Mouse (Mus musculus) gastrocnemius, adult 2 months (tissue): Measurements from ENCODE around the gene Selenop. TPM values are rescaled to one million over a fixed set of nuclear protein-coding genes. Genes with fewer than 3 reads are reported as not detected.

ENCODE experiments used
- DNase-seq: peaks from one replicate; pipeline ENCODE4 v3.0.0; 2022
- H3K27ac ChIP-seq: fragments of 200-600 bp; 2 replicates; pipeline ENCODE4 v1.8.1; 2022; ENCODE audit warnings: mild to moderate bottlenecking
- H3K4me3 ChIP-seq: fragments of 200-600 bp; 2 replicates; pipeline ENCODE4 v1.8.1; 2022; ENCODE audit warnings: mild to moderate bottlenecking, moderate library complexity
- CTCF ChIP-seq: fragments of 200-600 bp; IDR thresholded peaks from 2 replicates; pipeline ENCODE4 v1.8.1; 2022; ENCODE audit warnings: antibody characterized with exemption, mild to moderate bottlenecking, moderate library complexity
- intact Hi-C: fragments of 180-260 bp; cut with DNase I; formaldehyde crosslinking; loops from one replicate; pipeline ENCODE4 v1.15.1; 2025
- total RNA-seq, 2 experiments: library from RNA; stranded (reverse); gene quantifications; 2 replicates each; pipeline ENCODE4 v1.2.3; 2021

Gene Selenop
- total RNA-seq, 2 experiments from 2014 or later = 104 to 171 TPM

DNA sequence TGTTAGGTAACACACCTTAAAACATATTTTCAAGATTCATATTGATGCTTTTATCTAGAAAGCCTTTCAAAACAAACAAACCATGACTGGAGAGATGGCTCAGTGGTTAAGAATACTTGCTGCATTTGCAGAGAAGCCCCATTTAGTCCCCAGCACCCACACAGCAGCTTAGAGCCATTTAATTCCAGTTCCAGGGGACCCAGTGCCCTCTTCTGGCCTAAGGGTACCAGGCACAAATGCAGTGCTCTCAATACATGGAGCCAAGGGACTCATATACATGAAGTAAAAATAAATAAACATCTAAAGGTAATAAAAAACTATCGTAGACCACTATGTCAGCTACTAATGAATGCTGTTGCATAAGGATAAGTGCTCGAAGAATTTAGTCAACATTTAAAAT lies 9.0 kb downstream of the Selenop start:
- Histone ChIP-seq H3K27ac (no peak overlapping the region), H3K4me3 (no peak overlapping the region; the same call in 1 of the 2 replicates)
- peak; percentile 49 for TF ChIP-seq CTCF
- no peak for DNase-seq
- intact Hi-C loops = loop anchor here (5.0 kb wide), 1 partner anchor 65 kb away; no protein-coding TSS in a partner anchor

DNA sequence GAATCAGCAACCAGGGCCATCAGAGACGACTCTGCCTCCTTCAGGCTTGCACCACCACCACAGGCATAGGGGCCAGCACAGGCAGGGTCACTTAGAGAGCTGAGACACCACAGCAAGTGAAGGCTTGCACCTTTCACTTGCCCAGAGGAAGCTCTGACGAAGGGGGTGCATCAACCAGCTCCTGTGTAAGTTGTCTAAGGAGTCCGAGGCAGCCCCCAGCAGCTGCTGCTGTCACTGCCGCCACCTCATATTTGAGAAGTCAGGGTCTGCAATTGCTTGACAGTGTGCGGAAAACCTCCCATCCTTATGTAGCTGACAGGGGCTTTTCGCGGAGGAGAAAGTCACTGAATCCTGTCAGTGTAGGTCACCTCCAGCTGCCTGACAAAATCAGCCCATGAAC lies 10.9 kb downstream of the Selenop start:
- DNase-seq = no peak
- H3K4me3 ChIP-seq = no peak overlapping the region
- no peak for TF ChIP-seq CTCF
- no peak overlapping the region for H3K27ac ChIP-seq
- intact Hi-C loops = loop anchor here (5.0 kb wide), 1 partner anchor 67 kb away; no protein-coding TSS in a partner anchor

DNA sequence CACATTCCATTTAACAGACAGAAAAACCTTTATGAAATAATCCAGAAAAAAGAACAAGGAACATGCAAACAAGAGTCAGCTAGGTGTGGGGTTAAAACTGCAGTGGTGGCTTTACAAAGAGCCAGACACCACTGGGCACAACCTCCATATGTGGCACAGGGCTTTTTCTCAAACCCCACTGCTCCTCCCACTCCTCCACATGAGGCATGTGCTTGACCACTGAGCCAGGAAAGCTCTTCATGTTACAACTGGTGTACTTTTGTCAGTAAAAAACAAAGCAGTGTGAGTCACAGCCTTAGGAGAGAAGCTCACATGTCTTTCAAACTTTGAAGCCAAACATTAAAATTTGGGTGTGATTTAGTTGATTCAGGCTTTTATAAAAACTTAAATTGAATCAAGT lies 12.9 kb downstream of the Selenop start:
- Histone ChIP-seq H3K4me3 (no peak overlapping the region), H3K27ac (no peak overlapping the region)
- TF ChIP-seq CTCF = no peak
- intact Hi-C loops = no loop called here
- DNase-seq = no peak

DNA sequence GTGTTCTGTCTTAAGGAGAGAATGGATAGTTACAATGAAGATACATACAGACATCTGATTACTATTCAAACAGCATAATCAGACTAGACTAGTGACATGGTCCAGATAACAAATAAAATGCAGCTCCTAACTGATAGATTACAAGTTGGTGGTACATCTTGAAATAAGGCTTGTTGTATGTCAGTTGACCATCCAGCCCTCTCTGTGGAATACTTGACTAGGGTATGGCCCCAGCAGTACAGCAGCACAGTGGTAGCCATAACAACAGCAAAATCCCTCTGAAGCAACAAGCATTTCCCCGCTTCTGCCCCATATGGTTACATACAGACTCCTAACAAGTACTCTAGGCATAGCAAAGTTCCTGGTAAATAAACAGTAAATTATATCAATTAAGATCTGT lies 13.4 kb downstream of the Selenop start:
- no peak for TF ChIP-seq CTCF
- intact Hi-C loops = no loop called here
- Histone ChIP-seq H3K27ac (no peak overlapping the region), H3K4me3 (no peak overlapping the region)
- DNase-seq = no peak

DNA sequence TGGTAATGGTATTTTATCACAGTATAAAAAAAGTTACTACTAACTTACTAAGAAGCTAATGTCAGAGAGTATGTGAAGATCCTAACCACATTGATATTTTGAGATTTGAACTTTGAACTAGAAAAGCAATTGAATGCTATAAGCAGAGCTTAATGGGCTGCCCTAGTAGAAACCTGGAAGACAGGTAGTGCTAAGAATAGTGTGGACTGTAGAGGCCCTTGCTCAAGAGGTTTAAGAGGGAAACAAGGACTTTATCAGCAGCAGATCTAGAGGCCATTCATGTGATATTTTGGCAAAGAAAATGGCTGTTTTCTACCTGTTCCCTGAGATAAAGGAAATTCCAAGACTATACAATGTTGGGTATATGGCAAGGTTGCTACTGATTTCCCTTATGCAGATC lies 17.7 kb downstream of the Selenop start:
- TF ChIP-seq CTCF = no peak
- no peak overlapping the region for H3K4me3 ChIP-seq
- H3K27ac ChIP-seq = no peak overlapping the region
- DNase-seq = no peak
- intact Hi-C loops = no loop called here

DNA sequence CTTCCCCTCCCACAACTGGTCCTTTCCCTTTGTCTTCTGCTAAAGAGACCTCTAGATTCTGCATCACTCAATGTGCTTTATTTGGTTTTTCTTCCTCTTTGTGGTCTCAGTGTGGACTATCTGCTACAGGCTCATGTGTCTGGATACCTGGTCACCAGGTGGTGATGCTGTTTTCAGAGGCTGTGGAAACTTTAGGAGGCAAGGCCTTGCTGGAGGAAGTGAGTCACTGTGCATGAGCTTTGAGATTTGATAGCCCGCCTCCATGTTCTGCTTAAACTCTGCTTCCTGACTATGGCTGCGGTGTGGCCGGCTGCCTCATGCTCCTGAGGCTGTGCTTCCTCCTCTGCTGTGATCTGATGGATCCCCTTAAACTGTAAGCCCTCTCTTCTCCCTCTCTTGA lies 22.1 kb downstream of the Selenop start:
- intact Hi-C loops = loop anchor here (5.0 kb wide), 1 partner anchor 752 kb away; no protein-coding TSS in a partner anchor
- Histone ChIP-seq H3K4me3 (no peak overlapping the region), H3K27ac (no peak overlapping the region)
- no peak for TF ChIP-seq CTCF
- DNase-seq = no peak

DNA sequence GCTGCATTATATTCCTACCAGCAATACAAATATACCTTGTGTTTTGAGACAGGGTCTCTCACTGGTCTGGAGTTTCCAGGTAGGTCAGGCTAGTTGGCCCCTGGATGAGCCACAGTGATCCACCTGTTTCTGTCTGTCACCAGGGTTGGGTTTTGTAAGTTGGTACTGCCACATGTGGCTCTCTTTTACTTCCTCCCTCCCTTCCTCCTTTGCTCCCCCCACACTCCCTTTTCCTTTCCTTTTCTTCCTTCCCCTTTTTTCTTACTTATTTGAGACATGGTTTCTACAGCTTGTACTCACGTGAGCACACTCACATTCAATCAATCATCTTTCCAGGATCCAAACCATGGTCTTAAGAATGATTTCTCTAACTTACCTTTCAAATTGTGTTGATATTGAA lies 25.1 kb downstream of the Selenop start:
- TF ChIP-seq CTCF = no peak
- no peak overlapping the region for H3K4me3 ChIP-seq
- H3K27ac ChIP-seq = no peak overlapping the region
- DNase-seq = no peak
- intact Hi-C loops = loop anchor here (5.0 kb wide), 1 partner anchor 749 kb away; no protein-coding TSS in a partner anchor

DNA sequence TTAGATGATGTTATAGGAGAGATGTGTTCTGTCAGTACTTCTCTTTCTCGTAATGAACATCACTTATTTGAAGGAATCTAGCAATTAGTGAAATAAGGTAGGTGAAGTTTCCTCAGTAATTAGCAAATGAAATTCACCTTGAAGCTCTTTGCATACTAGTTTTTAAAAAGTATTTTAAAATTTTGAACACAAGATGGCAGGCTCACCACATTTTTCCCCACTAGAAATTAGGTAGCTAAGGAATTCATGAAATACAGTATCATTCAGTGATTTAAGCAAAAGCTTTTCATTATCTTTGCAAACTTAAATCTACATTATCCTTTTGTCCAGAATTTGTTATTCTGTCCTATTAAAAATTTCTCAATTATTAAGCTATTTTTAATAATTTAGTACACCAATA lies 27.6 kb downstream of the Selenop start:
- intact Hi-C loops = loop anchor here (5.0 kb wide), 1 partner anchor 611 kb away; no protein-coding TSS in a partner anchor
- no peak overlapping the region for H3K27ac ChIP-seq
- no peak for DNase-seq
- TF ChIP-seq CTCF = peak; percentile 55
- H3K4me3 ChIP-seq = no peak overlapping the region

DNA sequence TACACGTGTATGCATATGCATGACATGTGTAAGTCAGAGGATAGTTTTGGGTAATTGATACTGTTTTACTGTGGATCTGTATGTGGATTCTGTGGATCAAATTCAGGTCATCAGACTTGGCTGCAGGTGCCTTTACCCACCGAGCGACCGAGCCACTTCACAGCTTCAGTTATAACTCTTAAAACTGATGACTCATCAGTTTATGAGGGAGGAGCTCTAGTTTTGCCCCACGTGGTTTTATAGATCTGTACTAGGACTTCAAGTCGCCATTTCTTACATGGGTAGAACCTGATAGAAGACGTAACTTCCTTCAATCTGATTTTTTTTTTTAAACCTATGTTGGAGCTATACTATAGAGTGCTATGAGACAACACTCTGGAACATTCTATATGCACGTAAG lies 29.3 kb downstream of the Selenop start:
- no peak overlapping the region for H3K4me3 ChIP-seq
- no peak for DNase-seq
- no peak for TF ChIP-seq CTCF
- intact Hi-C loops = loop anchor here (5.0 kb wide), 1 partner anchor 610 kb away; no protein-coding TSS in a partner anchor
- no peak overlapping the region for H3K27ac ChIP-seq

DNA sequence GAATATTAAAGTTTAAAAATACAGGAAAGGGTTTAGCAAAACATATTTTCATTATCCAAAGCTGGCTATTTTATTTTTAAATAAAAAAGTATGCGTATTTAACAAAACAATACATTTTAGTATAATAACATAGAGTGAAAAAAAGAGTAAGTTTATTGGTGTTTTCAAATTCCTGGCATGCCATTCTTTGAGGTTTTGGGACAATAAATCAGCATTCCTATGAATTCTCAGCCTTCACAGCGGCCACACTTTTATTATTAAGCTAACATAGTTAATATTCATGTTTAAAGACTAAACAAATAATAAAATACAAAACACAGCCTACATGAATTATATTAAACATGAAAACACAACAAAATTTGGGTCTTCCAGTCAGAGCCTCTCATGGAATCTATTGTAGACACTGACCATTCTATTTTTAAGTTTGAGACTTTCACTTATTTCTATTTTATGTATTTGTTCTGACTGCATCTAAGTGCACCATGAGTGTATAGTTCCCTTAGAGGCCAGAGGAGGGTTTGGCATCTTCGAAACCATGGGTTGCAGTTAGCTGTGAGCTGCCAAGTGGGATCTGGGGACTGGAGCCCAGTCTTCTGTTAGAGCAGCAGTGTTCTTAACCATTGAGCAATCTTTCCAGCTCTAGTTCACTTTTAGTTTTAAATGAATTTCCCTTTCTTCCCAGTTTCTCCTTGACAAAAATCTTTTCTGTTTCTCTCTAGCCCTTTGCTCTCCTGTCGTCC lies 32.2 kb downstream of the Selenop start:
- DNase-seq = no peak
- intact Hi-C loops = no loop called here
- TF ChIP-seq CTCF = no peak
- H3K4me3 ChIP-seq = no peak overlapping the region
- no peak overlapping the region for H3K27ac ChIP-seq

DNA sequence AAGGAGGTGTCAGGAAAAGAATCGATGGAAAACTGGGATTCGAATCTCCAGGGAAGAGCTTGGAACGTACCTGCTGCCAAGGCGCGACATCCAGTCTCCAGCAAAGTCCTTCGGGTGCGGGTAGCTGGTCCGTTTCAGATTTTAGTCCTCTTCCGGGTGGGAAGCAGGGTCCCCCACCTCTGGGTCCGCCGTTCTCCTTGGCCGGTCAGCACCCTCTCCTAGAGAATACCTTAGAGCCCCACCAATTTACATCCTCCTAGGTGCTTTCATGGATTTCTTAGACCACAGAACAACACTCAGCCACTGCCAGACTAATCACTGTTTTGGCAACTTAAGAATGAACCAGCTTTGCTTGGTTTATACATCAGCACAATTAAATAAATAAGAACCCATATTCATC lies 35.1 kb downstream of the Selenop start, which contains the start of gene Ccdc152:
TSS of gene Ccdc152 (minus strand) at position 101 of the 400 bp plus-strand sequence.
- no peak for DNase-seq
- intact Hi-C loops = no loop called here
- Histone ChIP-seq H3K4me3 (no peak within 1 kb of the TSS), H3K27ac (no peak within 1 kb of the TSS)
- TF ChIP-seq CTCF = no peak

DNA sequence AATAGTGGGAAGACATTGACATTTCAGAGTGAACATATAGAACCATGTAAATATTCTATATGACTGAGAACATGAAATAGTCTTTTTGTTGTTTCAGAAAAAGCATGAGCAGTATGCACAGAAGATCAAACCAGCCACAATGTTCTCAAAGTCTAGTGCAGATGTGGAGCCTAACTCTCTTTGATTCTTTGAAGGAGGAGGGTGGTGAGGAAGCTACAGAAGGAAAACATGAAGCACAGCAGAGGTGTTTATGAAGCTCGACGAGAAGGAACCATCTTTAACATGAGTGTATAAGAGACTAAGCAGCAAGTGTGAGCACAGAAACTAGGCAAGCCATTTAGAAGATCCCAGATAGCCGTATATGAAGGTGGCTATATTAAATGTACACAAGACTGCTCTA lies 41.5 kb downstream of the Selenop start:
- DNase-seq = no peak
- intact Hi-C loops = no loop called here
- no peak for TF ChIP-seq CTCF
- Histone ChIP-seq H3K27ac (no peak overlapping the region), H3K4me3 (no peak overlapping the region)

DNA sequence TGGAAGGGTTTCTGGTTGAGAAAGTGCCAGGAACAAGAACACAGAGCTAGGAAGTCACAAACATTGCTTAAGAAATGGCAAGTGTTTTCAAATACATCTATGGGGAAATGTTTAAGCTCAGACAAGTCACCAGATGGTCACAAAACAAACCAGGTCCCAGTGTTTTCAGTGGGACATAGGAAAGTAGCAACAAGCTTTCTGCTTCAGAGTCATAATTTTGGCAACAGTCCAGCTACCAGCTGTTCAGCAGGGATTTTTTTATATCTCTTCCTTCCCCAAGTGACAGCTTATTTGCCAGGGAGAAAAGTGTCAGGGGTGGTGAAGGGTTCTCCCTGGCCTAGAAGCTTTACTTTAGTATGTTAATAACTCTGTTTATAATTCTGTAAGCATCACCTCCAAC lies 44.6 kb downstream of the Selenop start:
- no peak for DNase-seq
- Histone ChIP-seq H3K4me3 (no peak overlapping the region), H3K27ac (peak overlapping the region; percentile 10; the same call in 1 of the 2 replicates)
- TF ChIP-seq CTCF = no peak
- intact Hi-C loops = no loop called here

DNA sequence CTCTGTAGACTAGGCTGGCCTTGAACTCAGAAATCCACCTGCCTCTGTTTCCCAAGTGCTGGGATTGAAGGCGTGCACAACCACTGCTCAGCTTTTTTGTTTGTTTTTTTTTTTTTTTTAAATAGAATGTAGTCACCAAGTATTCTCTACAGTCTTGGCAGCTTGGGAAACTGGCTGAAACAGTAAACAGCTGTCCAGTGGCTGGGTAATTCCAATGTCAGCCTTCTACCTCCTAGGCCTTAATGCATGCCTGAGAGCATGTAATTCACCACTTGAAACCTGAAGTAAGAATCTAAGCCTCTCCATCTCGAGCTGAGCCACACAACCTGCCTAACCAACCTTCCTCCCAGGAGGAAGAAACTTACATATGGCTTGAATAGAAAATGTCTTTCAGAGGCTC lies 48.3 kb downstream of the Selenop start:
- no peak for TF ChIP-seq CTCF
- Histone ChIP-seq H3K27ac (no peak overlapping the region), H3K4me3 (no peak overlapping the region)
- intact Hi-C loops = no loop called here
- no peak for DNase-seq
